ENCODE assay signal across 17 mouse cellular contexts in genomic region chr13:115002155-115002554, GRCm38 (mm10).
"Had no signal": no experiment of that assay in that cellular context is flagged by ENCODE, and none has a peak within 500 bp of the region (broad histone marks: within the 10 kb centered on the region; RNA-seq: fewer than 3 reads in every experiment).

No protein-coding gene starts in this region.

- H3K4me1 ChIP-seq: stomach, embryonic 15.5 days had no signal

- DNase-seq: lung, adult 2 months; lung, postnatal 14 days; lung, postnatal 36 days; right cerebral cortex, postnatal 14 days; thymus, adult 2 months; thymus, postnatal 25 days; thymus, postnatal 4 days had no signal

- H3K4me2 ChIP-seq: lung, embryonic 15.5 days; midbrain, embryonic 11.5 days; midbrain, embryonic 13.5 days; midbrain, embryonic 15.5 days; neural tube, embryonic 12.5 days; stomach, embryonic 15.5 days had no signal

- H3K4me3 ChIP-seq: lung, embryonic 15.5 days; megakaryocyte, embryonic 14.5 days; midbrain, embryonic 13.5 days; midbrain, embryonic 15.5 days; neural tube, embryonic 12.5 days; stomach, embryonic 15.5 days had no signal

- H3K9ac ChIP-seq: lung, embryonic 15.5 days; midbrain, embryonic 13.5 days; midbrain, embryonic 15.5 days; neural tube, embryonic 12.5 days; stomach, embryonic 15.5 days had no signal

- H3K9me3 ChIP-seq: lung, embryonic 15.5 days; megakaryocyte, embryonic 14.5 days; midbrain, embryonic 13.5 days; midbrain, embryonic 15.5 days; neural tube, embryonic 12.5 days; stomach, embryonic 15.5 days had no signal

- H3K27me3 ChIP-seq: lung, embryonic 15.5 days; megakaryocyte, embryonic 14.5 days; midbrain, embryonic 13.5 days; midbrain, embryonic 15.5 days; neural tube, embryonic 12.5 days; stomach, embryonic 15.5 days had no signal

- ATAC-seq: lung, postnatal 0 days; midbrain, embryonic 13.5 days; midbrain, embryonic 15.5 days had no signal

- H3K36me3 ChIP-seq: midbrain, embryonic 13.5 days; midbrain, embryonic 15.5 days; neural tube, embryonic 12.5 days; stomach, embryonic 15.5 days had no signal

- H3K27ac ChIP-seq: lung, embryonic 15.5 days; macrophage; midbrain, embryonic 13.5 days; midbrain, embryonic 15.5 days; neural tube, embryonic 12.5 days; stomach, embryonic 15.5 days; stomach, postnatal 0 days had no signal
